Mouse (Mus musculus) NIH3T3 (cell line): ENCODE results near the gene Gmeb2.

ENCODE experiments used
- DNase-seq: peaks from one replicate; pipeline ENCODE4 v3.0.0-alpha.2; 2012; ENCODE audit warnings: low read depth

The Gmeb2 gene

DNA sequence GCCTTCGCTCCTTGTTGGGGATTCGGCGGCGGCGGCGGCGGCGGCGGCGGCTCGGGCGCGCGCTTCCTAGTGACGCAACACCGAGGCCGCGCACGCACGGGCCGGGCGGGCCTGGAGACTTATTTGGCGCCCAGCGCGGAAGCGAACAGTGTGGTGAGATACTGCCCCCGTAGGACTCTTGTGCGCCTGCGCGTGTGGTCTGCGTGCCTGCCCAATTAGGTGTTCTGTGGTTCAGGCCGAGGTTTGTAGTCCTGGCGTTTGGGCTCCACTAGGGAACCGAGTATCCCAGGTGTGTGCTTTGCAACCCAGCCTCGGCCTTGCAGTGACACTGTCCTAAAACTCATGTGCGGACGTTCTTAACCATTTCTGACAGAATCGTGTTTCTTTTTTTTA, at the start of gene Gmeb2:
Gmeb2 (minus strand) TSS at position 78 of the 393 bp plus-strand sequence.
- peak; percentile 98 for DNase-seq

DNA sequence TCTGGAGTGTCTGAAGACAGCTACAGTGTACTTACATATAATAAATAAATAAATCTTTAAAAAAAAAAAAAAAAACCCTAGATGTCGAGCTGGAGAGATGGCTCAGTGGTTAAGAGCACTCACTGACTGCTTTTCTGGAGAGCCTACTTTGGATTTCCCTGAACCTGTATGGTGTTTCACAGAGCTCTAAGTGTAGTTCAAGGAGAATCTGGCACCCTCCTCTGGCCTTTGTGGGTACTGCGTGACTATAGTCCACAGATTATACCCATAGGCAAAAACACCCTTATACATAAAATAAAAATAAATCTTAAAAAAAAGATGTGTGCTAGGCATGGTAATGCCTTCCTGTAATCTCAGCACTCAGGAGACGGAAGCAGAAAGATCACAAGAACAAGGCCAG, 46.2 kb upstream of the Gmeb2 start:
- peak; percentile 88 for DNase-seq

DNA sequence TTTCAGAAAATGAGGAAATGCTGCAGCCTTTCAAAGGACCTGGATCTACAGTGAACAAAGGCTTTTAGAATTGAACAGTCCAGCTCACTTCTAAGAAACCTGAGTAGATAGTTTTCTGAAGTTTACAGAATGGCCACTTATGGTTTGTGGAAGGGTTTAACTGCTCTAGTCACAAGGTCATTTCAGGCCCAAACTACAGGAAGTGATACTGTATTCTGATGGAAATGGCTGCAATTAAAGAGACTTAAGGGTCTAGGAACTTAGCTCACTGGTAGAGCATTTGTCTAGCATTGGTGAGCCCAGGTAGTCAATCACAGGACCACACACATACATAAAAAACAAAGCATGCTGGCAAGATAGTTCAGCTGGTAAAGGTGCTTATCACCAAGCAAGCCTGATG, 44.7 kb upstream of the Gmeb2 start:
- no peak for DNase-seq

DNA sequence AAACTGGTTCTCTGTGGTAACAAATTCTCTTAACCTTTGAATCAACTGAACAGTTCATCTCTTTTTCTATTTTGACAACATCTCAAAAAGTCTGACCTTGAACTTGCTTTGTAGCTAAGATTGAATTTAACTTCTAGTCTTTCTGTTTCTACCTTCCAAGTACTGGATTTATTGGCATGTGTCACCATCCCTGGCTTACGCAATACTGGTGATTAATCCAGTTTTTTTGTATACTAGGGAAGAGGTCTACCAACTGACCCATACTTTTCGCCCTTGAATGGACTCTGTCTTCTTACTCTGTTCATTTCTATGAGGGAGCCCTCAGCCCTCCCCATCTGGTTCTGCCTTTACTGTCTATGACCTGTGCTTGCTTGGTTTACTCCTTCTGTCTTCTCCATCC, 38.3 kb upstream of the Gmeb2 start:
- DNase-seq: peak; percentile 66

DNA sequence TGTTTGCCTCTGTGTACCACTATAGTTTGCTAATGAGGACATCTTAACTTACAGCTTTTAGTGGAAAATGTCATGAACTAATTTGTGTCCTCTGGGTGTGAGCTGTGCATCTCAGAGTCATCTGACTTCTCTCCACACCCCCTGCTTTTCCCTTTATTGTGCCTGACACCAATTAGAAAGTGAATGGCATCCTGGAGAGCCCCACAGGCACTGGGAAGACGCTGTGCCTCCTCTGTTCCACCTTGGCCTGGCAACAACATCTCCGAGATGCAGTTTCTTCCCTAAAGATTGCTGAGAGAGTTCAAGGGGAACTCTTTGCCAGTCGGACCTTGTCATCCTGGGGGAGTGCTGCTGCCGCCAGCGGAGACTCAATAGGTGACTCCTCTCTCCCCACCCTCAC, 34.3 kb upstream of the Gmeb2 start:
- DNase-seq: no peak

DNA sequence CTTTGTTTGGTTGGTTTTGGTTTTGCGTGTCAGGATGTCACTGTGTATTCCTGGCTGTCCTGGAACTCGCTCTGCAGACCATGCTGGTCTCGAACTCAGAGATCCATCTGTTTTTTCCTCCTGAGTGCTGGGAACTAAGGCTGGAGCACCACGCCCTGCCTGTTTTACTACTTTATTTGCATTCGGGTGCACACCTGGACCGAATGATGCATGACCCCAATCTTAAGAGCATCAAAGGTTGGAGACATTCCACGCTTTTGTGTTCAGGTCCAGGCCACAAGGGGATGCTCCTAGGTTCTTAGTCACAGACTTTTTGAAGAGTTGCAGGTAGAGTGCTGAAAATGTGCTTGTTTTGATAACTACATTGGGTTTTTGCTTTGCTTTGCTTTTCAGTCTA, 32.3 kb upstream of the Gmeb2 start:
- no peak for DNase-seq

DNA sequence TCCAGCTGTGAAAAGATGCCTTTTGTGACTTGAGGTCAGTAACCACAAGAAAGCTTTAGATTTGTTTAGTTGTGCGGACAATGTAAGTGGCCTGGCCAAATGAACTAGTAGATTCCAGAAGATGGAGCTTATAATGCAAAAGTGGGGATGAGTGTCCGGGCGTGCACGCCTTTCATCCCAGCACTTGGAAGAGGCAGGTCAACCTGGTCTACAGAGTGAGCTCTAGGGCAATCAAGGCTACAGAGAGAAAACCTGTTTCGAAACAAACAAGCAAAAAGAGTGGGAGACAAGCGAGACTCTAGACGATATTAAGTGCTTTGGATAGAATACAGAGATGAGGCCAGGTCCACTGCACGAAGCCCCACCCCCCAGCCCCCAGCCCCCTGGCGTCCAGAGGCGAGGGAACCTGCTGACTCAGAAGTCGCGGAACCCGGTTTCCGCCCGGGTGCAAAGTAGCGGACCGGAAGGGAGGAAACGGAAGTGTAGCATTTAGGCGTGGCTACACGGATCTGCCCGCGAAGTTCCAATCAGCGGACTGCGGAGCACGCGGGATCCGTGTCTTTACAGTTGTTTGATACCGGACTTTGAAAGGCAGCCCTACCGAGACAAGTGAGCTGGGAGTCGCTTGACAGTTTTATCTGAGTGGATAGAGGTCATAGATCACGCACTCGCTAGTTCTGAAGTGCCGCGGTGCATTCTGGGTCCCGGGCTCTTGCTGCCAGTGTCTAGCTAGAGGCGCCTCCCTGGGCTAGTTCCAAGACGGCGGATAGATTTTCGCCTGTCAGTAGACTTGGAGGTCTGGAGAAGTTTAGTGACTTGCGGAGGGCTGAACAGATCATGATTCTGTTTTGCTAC, 31.6 kb upstream of the Gmeb2 start, which contains the start of gene Rtel1:
Rtel1 (plus strand) TSS at position 492 of the 855 bp plus-strand sequence.
- peak; percentile 93 for DNase-seq

DNA sequence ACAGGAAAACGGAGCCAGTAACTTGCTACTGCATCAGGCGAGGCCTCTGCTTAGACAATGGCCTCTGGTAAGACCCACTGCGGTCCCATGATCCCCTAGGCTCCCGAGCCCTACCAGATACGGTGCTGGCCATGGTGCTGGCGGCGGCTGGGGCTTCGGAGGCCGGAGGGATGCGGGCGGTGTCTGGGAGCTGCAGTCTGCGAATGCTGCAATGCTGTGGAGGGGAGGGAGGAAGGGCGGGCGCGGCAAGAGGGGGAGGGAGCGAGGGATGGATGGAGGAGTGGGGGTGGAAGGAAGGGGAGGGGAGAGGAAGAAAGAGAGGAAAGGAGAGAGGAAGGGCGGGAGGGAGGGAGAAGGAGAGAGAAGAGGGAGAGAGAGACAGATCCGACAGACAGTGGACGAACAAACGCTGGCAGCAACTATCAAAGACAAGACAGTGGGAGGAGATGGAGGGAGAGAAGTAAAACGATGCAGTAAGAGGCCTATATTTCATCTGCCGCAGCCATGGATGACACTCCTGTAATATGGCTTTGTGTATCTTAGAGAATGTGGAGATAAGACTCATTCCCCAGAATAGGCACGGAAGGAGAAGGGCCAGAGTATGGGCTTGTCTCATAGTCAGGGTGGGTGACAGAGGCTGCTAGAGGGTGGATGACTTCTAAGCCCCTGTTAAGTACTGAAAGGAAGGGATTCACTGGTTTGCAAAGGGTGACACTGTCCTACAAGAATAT, 26.4 kb upstream of the Gmeb2 start, which contains the start of gene Stmn3:
Stmn3 (minus strand) TSS at position 421 of the 731 bp plus-strand sequence.
- DNase-seq: peak; percentile 11

DNA sequence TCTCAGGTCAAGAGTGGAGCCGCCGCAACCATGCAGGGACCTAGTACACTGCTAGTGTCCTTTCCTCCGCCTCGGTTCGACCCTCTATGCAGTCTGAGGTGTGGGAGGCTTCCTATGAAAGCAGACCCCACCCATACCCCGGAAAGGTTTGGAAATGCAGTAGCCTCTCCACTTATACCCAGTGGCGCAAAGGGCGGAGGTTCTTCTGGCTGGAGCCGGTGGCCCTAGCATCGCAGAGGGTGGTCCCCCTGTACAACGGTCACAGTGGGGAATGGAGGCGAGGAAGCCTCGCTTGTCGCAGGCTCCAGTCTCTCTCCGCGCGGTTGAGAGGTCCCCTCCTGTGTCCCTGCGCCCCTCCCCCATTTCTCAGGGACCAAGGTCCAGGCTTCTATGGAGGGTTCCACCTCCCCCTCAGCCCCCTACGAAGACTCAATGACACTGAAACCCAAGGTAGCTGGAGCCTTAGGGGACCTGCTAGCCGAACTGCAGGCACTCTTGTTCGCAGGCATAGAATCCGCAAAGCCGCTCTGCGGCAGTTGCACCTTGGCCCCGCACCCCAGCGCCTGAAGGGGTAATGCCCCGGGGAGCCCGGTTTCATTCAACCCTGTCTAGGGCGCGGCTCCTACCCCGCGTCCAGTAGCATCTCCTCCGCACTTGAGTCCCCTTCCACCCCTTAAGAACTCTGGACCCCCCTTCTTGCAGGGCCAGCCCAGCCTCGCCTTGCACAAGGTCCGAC, 25.7 kb upstream of the Gmeb2 start:
- no peak for DNase-seq

DNA sequence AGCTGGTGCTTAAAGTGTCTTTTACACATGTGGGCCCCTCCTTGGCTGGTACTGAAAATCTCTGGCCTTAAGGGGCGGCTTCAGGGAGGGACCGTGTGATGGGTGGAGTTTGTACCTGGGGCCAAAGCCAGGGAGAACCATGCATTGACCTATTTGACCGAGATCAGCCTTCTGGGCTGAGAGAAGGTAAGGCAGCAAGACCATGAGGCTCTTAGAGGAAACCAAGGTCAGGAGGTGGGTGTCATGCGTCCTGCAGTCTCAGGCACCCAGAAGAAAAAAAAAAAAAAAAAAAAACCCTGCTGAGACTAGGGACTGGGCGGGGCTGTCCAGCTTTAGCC, 25.1 kb upstream of the Gmeb2 start:
- no peak for DNase-seq

DNA sequence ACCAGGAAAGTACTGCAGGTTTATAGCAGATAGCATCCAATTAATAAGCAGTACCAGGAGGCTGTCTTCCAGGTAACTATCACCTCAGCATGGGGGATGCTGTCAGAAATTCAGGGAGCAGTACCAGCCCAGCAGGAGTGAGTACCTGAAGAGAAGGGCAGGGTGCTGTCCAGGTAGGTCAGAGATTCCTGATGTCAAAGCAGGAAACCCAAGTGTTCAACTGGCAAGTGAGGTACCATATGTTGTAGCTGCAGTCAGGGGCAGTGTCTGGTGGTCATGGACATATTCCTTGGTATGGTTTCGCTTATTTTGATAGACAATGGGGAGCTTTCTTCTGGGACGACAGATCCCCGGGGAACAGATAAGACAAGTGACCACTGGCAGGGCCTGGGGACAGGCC, 24.6 kb upstream of the Gmeb2 start:
- no peak for DNase-seq

DNA sequence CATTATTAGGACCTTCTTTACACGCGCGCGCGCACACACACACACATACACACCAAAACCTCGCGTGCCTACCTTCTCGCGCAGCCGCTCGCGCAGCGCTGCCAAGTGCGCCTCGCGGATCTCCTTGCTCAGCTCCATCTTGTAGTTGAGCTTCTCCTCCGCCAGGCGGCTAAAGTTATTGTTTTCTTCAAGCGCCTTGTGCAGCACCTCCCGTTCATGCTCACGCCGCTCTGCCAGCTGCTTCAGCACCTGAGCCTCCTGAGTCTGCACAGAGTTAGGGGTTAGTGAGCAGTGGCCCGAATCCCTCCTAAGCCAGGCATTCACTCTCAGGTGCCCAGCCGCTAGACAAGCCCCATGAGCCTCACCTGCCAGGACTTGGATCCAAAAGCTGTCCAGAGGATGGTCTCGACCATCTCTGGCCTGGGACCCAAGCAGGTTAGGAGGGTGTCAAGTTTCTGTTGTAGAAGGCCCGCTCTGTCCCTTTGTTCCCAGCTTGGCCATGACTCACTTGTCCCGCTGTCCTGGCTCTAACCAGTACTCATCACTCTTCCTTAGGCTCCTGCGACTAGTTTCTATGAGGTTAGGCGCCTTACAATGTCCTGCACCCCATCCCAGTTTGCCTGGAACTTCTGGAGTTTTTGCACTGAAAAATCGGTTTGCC, 19.4 kb upstream of the Gmeb2 start:
- no peak for DNase-seq

DNA sequence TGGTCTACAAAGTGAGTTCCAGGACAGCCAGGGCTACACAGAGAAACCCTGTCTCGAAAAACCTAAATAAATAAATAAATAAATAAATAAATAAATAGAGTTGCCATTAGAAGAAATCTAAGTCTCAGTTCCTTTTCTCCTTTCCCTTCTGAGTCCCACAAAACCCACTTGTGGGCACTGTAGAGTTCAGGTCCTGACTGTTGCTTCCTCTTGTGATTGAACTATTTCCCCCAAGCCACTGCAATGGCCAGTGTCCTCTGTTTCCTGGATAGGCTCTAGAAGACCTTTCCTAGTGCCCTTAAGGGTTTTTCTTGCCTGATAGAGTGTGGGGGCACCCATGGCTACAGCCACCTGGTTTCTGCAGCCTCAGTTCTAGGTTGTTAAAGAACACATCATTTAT, 17.1 kb upstream of the Gmeb2 start:
- no peak for DNase-seq

DNA sequence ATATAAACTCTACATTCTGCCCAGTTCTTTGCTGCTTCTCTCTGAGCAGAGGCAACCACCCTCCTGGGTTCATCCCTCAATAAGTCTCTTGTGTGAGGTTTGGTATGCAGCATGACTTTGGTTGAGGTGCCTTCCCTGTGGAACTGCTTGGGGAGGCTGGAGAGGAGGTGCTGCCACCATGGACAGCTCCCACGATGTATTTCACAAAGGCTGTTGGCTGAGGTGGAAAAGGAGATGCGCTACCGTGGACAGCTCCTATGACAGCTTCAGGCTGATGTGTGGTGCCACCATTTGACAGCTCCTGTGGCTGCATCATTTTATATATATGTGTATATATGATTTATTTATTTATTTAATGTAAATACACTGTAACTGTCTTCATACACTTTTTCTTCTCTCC, 14.2 kb upstream of the Gmeb2 start:
- DNase-seq: peak; percentile 47

DNA sequence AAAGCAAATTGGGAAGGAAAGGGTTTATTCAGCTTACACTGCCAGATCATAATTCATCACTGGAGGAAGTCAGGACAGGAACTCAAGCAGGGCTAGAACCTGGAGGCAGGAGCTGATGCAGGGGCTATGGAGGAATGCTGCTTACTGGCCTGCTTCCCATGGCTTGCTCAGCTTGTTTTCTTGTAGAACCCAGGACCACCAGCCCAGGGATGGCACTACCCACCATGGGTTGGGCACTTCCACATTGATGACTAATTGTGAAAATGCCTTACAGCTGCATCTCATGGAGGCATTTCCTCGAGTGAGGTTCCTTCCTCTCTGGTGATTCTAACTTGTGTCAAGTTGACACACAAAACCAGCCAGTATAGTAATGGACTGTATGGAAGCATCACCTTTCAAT, 3.1 kb upstream of the Gmeb2 start:
- no peak for DNase-seq

DNA sequence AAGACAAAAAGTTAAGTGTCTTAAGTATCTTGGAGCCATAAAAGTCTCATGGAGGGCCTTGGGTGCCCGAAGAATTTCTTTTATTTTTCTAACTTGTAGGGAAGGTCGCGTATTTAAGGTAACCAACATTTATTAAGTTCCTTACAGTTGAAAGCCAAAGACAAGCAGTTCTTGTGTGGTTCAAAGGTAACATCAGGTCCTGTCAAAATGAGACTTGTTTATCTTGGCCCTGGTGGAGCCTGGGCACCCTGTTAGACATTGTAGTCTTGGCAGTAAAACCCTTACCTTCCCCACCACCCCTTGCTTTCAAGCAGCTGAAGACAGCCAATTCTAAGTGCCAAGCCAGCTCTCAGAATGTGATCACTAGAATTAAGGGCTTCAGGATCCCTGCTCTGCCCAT, 856 bp upstream of the Gmeb2 start:
- peak; percentile 13 for DNase-seq

DNA sequence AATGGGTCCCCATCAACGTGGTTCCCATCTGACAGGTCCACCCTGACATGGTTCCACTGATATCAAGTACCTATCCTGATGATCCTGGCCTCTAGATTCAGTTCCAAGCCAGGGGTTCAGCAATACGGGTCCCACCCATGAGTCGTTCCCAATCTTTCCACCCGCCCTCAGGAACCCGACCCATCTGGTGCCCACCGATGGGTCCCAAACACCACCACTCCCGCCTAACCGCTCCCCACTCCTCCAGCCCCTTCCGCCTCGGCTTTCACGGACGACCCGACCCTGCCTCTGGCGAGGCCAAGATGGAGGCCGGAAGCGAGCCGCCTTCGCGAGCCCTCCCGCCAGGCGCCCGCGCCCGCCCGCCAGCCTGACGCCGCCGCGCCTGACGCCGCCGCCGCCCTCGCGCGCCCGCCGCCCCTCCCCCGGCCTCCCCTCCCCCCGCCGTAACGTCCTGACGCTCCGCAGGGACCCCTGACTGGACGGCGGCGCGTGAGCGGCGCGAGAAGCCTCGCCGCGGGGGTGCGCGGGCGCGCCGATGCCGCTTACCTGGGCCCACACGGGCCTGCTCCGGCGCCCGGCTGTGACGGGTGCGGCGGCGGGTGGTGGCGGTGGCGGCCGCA, 387 bp downstream of the Gmeb2 start:
- DNase-seq: peak; percentile 86

DNA sequence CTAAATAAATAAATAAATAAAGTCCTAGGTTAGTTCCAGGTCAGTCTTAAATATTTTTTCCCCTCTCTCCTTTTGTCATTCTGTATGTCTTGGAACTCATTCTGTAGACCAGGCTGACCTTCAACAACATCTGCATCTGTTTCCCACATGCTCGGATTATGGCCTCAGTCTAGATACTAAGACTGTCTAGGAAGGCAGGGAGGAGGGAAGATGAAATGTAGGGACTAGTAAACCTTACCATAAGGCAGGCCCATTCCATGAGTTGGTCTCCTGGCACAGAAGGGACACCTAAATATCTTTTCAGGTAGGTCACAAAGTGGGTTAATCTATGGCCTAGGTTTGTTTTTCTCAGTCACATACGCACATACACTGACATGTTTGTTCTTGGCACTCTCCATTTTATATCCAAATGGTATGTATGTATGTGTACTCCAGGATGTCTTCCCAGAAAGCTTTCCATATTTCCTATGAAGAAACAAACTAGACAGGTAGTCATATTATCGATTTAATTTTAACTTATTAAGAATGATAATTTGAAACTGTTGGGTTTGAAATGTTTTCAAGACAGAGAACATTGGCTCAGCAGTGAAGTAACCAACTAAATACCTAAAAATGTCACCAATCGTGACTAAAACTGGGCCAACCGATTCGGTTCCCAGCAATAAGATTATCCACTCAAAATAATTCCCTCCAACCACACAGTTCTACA, 1.1 kb downstream of the Gmeb2 start:
- DNase-seq: peak; percentile 30

DNA sequence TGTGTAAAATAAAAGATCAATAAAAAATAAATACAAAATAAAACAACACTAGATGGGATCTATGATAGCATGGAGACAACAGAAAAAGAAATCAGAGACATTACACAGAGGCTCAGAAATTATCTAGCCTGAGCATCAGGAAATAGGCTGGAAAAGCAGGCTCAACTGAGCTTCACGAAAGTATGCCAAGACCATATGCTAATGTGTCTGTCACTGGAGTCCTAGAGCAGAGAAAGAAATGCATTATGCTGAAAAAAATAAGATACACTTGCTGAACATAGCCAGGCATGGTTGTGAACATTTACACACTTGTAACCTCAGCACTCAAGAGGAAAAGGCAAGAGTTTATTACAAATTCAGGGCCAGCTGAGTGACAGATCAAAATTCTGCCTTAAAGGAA, 7.9 kb downstream of the Gmeb2 start:
- no peak for DNase-seq

DNA sequence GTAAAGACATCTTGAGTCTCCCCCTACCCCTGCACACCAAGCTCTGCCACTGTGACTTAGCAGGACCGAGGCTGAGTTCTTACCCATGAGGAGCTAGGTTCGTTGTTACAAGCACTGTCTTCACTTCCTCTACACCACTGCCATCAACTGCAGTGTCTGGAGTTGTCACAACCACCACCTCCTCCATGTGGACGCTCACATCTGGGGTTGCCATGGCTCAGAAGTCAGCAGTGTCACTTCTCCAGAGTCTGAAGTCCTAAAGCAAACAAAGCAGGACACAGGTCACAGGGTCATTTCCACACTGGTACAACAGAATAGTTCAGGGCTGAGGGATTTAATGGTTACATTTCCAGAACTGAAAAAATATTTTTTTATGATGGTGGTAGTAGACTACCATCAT, 10.0 kb downstream of the Gmeb2 start:
- DNase-seq: no peak

DNA sequence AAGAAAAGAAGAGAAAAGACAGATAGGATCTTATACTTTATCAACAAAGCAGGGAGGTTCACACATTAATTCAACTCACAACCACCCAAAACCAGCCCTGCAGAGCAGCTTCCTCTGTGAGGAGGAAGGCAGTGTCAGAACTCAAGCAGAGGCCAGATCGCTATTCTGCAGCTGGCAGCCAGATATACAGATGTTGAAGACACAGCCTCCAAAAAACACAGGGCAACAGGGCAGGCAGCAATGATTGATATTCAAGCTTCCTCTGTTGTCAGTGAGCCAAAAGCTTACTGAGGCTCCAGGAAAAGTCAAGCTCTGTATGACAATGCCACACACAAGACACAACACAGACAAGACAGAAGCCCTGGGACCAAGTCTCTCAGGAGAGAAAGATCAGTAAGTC, 11.1 kb downstream of the Gmeb2 start:
- no peak for DNase-seq
